15 mouse cellular contexts compared by ENCODE assay signal in genomic region chr7:98901120-98901519, GRCm38 (mm10).
DNase-seq lines count a peak whose midpoint lies in the region; ATAC-seq and TF ChIP-seq lines count a peak whose summit lies in the region.
"Had no signal": no experiment of that assay in that cellular context is flagged by ENCODE, and none has a peak within 500 bp of the region (broad histone marks: within the 10 kb centered on the region; RNA-seq: fewer than 3 reads in every experiment).

No protein-coding gene starts in this region.

- H3K9me3 ChIP-seq in forebrain, postnatal 0 days (ENCODE audit: low read length): no peaks in the 10 kb centered on the region
- H3K9me3 ChIP-seq in forebrain, embryonic 11.5 days (ENCODE audit: control insufficient read depth, low read length): no peaks in the 10 kb centered on the region
- no peaks in the 10 kb centered on the region for H3K9me3 ChIP-seq in hindbrain, embryonic 13.5 days
- H3K9me3 ChIP-seq: forebrain, embryonic 12.5 days; neural tube, embryonic 12.5 days; stomach, embryonic 15.5 days had no signal

- H3K36me3 ChIP-seq in forebrain, postnatal 0 days (ENCODE audit: insufficient read depth): no peaks in the 10 kb centered on the region
- no peaks in the 10 kb centered on the region for H3K36me3 ChIP-seq in forebrain, embryonic 11.5 days (ENCODE audit: control insufficient read depth, insufficient read depth, low read length)
- H3K36me3 ChIP-seq in hindbrain, embryonic 13.5 days: no peaks in the 10 kb centered on the region
- H3K36me3 ChIP-seq: forebrain, embryonic 12.5 days; neural tube, embryonic 12.5 days; stomach, embryonic 15.5 days had no signal

- H3K27me3 ChIP-seq in forebrain, postnatal 0 days (ENCODE audit: insufficient read depth, low read length): no peaks in the 10 kb centered on the region
- H3K27me3 ChIP-seq in forebrain, embryonic 11.5 days (ENCODE audit: control insufficient read depth, insufficient read depth, low read length): no peaks in the 10 kb centered on the region
- no peaks in the 10 kb centered on the region for H3K27me3 ChIP-seq in hindbrain, embryonic 13.5 days
- H3K27me3 ChIP-seq: forebrain, embryonic 12.5 days; neural tube, embryonic 12.5 days; stomach, embryonic 15.5 days had no signal

- DNase-seq in forebrain, postnatal 0 days: no peak
- DNase-seq in forebrain, embryonic 11.5 days (ENCODE audit: low spot score): no peak
- no peak for DNase-seq in lung, adult 2 months
- no peak for DNase-seq in lung, postnatal 4 days
- DNase-seq in ES-CJ7 (ENCODE audit: low read depth, low spot score): peak; percentile 23
- DNase-seq in right cerebral cortex, adult 18-20 months: no peak
- DNase-seq: adrenal gland, adult 2 months; cerebellum, adult 8-10 months; lung, adult 18-20 months had no signal

- H3K4me2 ChIP-seq in forebrain, postnatal 0 days (ENCODE audit: low read depth): no peak overlapping the region
- H3K4me2 ChIP-seq in forebrain, embryonic 11.5 days (ENCODE audit: low read depth, low read length, severe bottlenecking): no peak overlapping the region
- no peak overlapping the region for H3K4me2 ChIP-seq in hindbrain, embryonic 13.5 days
- H3K4me2 ChIP-seq: forebrain, embryonic 12.5 days; midbrain, embryonic 11.5 days; neural tube, embryonic 12.5 days; stomach, embryonic 15.5 days had no signal

- H3K27ac ChIP-seq in forebrain, postnatal 0 days (ENCODE audit: low read depth, low read length): no peak overlapping the region
- no peak overlapping the region for H3K27ac ChIP-seq in forebrain, embryonic 11.5 days (ENCODE audit: low read depth, low read length)
- no peak overlapping the region for H3K27ac ChIP-seq in cortical plate, adult 2 months (ENCODE audit: insufficient read depth, low read length)
- no peak overlapping the region for H3K27ac ChIP-seq in hindbrain, embryonic 13.5 days
- H3K27ac ChIP-seq: forebrain, embryonic 12.5 days; neural tube, embryonic 12.5 days had no signal

- H3K4me1 ChIP-seq in forebrain, postnatal 0 days (ENCODE audit: insufficient read depth): no peaks in the 10 kb centered on the region
- H3K4me1 ChIP-seq in forebrain, embryonic 11.5 days (replicated peaks; ENCODE audit: control insufficient read depth, insufficient read depth, low read length): no peaks in the 10 kb centered on the region
- H3K4me1 ChIP-seq in lung, adult 2 months (ENCODE audit: control insufficient read depth, insufficient read depth, low read length): peaks cover 7% of the 10 kb centered on the region
- H3K4me1 ChIP-seq in cortical plate, adult 2 months (ENCODE audit: control insufficient read depth, insufficient read depth, low read length): 0 out of 2 replicates have a peak, but pooled peaks cover 1% of the 10 kb centered on the region
- H3K4me1 ChIP-seq in hindbrain, embryonic 13.5 days (replicated peaks): peaks cover 31% of the 10 kb centered on the region

- WGBS in forebrain, postnatal 0 days: 98% methylated on average over 1 of the region's 1 CpGs
- 94% methylated on average over 1 of the region's 1 CpGs for WGBS in forebrain, embryonic 11.5 days
- WGBS in lung, adult 2 months: 96% methylated on average over 1 of the region's 1 CpGs
- WGBS in hindbrain, embryonic 13.5 days: 100% methylated on average over 1 of the region's 1 CpGs

- TF ChIP-seq POLR2A in lung, adult 2 months (IDR thresholded peaks at IDR 0.05; ENCODE audit: borderline replicate concordance, extremely low read depth, low read depth, low read length): no peak
- no peak for TF ChIP-seq POLR2A in cortical plate, adult 2 months (IDR thresholded peaks at IDR 0.05; ENCODE audit: extremely low read depth, insufficient read depth, low read length)

- TF ChIP-seq CTCF in forebrain, postnatal 0 days (IDR thresholded peaks at IDR 0.05; ENCODE audit: low read depth): peak; percentile 51
- peak; percentile 24; the same call in 1 of the 2 replicates for TF ChIP-seq CTCF in lung, adult 2 months (IDR thresholded peaks at IDR 0.05; ENCODE audit: insufficient read depth, low read length)
- 0 out of 2 replicates have a peak, but pooled peaks have one; percentile 26 for TF ChIP-seq CTCF in cortical plate, adult 2 months (IDR thresholded peaks at IDR 0.05; ENCODE audit: extremely low read depth, insufficient read depth, low read length)

- H3K4me3 ChIP-seq in forebrain, postnatal 0 days (ENCODE audit: low read depth, low read length): no peak overlapping the region
- H3K4me3 ChIP-seq in forebrain, embryonic 11.5 days (ENCODE audit: low read depth, low read length): no peak overlapping the region
- H3K4me3 ChIP-seq in lung, adult 2 months (replicated peaks; ENCODE audit: extremely low read depth, low read depth, low read length): no peak overlapping the region
- no peak overlapping the region for H3K4me3 ChIP-seq in cortical plate, adult 2 months (ENCODE audit: insufficient read depth, low read length)
- no peak overlapping the region for H3K4me3 ChIP-seq in hindbrain, embryonic 13.5 days
- H3K4me3 ChIP-seq: forebrain, embryonic 12.5 days; neural tube, embryonic 12.5 days; stomach, embryonic 15.5 days had no signal

- no peak for ATAC-seq in forebrain, postnatal 0 days
- ATAC-seq in forebrain, embryonic 11.5 days (replicated peaks; ENCODE audit: low FRiP score): no peak
- no peak for ATAC-seq in hindbrain, embryonic 13.5 days (ENCODE audit: low FRiP score)

- no peak overlapping the region for H3K9ac ChIP-seq in forebrain, postnatal 0 days
- no peak overlapping the region for H3K9ac ChIP-seq in forebrain, embryonic 11.5 days (ENCODE audit: low read length)
- H3K9ac ChIP-seq in hindbrain, embryonic 13.5 days: no peak overlapping the region
- H3K9ac ChIP-seq: forebrain, embryonic 12.5 days; neural tube, embryonic 12.5 days; stomach, embryonic 15.5 days had no signal
